Mouse (Mus musculus) left cerebral cortex, adult 9 months (tissue): ENCODE results near the gene Ddx10.
A peak's percentile ranks its signal among the peaks of the same experiment; 100 is the strongest.

ENCODE experiments used
- DNase-seq, 2 experiments: peaks; one replicate each; pipeline ENCODE4 v3.0.0; 2022; ENCODE audit warnings: low spot score in 2 of 2

Gene Ddx10

DNA sequence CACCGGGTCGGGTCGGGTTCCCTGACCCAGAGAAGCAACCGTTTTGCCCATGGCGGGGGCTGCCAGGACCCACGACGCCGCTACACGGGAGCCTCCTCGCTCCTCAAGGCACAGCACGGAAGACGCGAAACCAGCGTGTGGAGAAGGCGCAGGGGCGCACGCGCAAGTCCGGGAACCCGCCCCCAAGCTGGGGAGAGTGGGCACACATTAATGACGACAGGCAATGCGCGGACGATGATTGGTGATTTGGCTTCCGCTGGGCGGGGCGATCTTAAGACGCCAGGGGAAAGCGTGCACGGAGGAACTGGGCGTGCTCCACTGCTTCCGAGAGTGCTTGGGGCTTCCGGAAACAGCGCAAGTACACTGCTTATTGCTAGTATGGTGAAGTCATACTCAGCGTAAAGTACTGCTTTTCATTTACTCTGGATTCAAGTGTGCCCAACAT, at the start of gene Ddx10:
TSS of gene Ddx10 (minus strand) at position 101 of the 445 bp plus-strand sequence.
- DNase-seq: peak; percentile 95 to 99

DNA sequence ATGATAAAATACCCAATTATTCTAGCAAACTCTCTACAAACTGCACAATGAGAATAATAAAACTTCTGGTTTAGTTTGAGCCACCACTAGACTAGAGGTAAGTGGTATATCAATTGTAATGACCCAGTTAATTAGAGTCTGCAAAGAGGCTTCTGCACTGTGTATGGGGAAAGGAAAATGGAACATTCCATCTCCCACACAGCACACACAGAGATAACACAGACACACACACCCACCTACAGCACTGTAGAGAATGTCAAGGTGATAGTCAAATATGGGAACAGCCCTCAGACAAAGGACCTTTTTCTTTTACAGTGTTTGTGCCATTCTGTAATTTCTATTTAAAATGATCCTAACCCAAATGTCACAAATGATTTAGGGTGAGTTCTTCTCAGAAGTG, 45.0 kb upstream of the Ddx10 start:
- peak in 1 of 2 experiments; percentile 15 for DNase-seq

DNA sequence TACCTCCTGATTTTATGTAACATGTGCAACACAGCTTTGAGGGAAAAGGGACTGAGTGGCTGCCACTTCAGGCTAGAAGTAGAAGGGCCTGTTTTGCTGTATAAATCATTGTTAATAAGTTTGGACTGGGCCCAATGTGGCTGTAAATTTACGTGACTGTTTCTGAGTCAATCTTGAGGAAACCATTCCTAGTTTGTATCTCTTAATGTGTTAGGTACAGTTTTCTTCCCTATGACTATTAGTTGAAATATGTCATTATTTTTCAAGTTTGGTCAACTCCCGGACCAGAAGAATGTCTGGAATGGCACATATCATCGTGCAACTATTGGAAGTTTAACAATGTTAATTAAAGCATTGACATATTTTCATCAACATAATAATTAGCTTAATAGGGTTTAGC, 42.2 kb upstream of the Ddx10 start:
- no peak for DNase-seq

DNA sequence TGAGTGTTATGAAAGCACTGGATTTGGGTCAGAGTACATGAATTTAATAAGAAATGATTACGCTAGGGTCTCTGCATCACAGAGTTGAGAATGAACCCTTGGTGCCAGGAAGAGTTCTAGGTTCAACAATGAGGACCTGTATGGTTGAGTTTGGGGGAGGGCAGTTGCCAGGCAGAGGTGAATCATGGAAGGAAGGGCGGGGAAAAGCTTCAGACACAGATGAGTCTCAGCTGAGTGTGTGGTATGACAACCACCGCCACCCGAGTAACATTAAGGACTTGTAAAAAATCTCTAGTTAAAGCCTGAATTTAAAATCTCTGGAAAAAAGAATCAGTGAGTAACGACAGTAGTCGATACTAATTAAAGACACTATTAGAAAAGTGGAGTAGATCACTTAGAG, 38.9 kb upstream of the Ddx10 start:
- DNase-seq: no peak

DNA sequence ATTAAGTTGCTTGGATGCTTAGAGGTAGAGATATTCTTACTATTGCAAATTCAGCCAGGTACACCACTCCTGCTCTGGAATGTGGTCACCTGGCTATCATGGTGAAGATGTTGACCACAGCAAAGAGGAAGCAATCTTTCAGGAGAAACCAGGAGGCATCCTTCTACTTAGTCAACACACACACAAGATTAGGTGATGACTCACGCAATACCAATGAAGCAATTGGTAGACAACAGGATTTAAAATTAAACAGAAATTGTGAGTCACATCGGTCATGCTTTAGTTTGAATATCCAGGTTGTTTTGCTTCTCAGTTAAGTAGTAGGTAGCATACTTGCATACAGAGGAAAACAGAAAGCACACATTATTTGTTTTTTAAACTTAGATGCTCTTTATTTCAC, 31.1 kb upstream of the Ddx10 start:
- no peak for DNase-seq

DNA sequence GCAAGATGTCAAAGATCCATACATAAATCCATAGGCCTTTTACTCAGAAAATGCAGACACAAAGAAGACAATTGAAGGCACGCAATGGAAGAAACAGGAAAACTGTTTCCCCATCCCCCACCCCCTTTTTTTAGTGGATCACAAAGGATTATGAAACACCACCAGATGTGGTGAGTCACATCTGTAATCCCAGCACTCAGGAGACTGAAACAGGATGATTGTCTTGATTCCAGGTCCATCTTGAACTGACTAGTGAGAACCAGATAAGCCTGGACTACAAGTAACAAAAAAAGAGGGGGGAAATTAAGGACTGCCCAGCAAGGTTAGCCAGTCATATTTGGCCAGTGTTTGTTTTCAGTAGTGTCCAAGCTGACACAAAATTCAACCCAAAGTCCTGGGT, 28.5 kb upstream of the Ddx10 start:
- no peak for DNase-seq

DNA sequence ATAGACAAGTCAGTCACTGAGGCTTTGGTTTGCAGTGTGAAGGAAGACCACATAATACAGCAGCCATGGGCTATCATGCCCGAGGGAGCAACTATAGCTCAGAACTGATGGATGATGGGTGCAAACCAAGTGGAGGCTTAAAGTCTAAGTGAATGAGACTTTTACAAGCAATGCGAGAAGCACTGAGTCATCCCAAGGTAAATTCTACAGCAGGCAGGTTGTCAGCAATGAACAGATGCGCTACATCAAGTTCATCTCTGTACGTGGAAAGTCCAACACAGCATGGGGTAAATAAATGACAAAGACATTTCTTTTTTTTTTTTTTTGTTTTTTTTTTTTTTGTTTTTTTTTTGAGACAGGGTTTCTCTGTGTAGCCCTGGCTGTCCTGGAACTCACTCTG, 24.9 kb upstream of the Ddx10 start:
- DNase-seq: no peak

DNA sequence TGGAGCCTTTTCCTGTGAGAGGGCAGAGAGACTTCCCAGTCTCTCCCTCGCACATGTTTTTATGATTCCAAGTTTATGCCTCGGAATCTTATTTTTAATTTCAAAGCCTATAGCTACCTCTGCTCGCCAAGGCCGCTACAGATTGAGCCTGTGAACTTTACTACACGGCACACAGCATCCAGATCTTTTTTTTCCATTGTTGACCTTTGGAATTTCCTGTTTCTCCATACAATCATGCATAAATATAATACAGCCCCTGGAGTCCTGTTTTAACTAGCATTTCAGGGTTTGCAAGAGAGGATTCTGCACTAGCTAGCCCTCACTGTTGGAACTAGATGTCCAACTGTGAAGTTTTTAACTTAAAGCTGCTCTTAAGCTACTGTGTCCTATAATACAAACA, 24.4 kb upstream of the Ddx10 start:
- DNase-seq: no peak

DNA sequence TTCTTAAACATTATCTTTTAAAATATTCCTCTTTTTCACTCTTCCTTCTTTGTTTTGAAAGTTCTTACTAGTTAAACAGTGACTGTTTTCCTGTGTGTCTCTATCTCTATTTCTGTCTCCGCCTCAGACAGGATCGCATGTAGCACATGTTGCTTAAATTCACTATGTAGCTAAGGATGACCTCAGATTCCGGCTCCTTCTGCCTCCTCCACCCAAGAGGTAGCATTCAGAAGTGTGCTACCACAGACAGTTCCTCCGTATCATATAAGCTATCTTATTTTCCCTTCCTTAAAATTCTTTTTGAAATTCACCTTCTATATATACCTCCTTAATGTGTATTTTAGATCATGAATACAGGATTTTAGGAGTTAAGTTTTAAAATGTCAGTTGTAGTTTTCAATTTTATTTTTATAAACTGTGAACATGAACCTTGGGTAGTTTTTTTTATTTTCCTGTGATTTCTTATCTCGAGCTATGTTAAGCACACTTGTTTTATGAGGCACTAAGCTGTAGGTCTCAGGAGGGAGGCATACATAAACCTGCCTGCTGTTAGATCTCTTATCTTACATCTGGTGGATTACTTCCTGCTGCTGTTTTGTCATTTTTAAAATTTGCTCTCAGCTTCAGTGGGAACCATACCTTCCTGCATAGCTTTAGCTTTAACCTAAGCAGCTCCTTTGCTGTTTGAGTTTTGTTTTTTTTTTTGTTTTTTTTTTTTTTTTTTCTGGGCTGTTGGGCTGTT, 23.6 kb upstream of the Ddx10 start:
- no peak for DNase-seq

DNA sequence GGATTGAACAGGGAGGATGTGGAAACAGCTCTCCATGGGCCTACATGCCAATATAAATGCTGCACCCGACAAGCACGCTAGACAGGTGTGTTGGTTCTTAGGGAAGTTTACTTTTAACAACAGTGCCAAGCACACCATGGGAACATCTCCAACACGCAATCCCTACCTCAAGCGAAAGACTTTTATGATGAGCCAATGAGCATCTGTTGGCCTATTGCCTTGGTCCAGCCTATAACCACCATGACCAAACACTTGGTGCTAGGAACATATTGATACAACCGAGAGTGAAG, 21.6 kb upstream of the Ddx10 start:
- no peak for DNase-seq

DNA sequence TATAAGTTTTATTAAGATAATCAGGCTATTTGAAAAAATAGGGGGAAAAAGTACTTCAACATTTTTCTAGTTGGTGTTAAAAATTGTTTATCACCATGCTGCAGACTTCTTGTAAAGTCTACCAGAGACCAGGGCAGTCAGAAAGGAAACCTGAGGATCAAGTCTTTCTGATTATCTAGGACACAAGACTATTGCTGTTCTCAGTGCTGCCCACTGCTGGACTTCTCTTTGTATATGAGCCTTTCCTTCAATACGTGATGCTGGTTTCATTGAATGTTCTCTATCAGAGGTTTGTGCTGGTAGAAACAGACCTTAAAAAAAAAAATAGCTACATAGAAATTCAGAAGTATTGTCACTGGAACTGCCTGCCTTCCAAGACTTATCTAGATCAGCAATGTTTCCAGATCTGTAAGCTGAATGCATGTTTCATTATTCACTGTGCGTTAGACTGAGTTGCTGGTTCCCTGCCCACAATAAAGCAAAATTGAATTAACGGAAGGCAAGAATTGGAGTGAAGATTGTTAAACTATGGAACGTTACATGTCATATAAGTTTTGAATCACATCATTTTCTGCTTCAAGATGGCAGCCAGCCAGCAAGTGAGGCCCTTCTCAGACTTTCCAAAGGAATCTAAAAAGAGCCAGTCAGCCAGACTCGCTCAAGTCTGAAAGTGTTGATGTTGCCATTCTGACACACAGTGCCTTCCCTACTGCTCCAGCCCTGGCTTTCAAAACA, 21.0 kb upstream of the Ddx10 start:
- no peak for DNase-seq

DNA sequence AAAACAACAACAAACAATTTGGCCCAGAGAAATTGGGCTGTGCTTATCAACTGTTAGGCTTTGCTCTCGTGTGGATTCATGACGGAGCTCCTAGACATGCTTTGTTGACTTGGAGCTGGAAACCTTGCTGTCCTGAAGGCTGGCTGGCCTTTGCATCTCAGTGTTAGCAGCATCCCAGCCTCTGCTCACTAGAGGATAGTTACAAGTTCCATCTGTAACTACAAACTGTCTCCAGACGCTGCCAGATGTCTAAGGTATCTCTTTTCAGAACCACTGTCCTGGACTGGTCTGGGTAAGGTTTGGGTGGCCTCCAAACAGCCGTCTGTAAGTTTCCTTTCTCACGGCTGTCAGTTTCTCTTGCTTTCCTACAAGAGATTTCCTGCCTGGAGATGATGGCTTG, 20.2 kb upstream of the Ddx10 start:
- no peak for DNase-seq

DNA sequence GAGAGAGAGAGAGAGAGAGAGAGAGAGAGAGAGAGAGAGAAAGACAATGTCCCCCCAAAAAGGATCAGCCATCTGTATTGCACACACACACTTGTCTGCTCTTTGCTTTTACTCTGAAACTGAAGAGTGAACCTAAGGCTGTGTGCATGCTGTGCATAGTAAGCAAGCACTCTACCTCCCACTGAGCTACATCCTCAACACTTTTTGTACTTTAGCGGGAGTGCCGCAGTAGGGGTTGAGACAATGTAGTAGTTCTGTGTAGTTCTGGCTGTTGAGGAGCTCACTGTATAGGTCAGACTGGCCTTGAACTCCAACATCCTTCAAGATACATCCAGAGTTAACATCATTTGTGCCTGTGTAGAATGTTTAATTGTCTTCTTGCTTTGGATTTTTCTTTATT, 17.7 kb upstream of the Ddx10 start:
- no peak for DNase-seq

DNA sequence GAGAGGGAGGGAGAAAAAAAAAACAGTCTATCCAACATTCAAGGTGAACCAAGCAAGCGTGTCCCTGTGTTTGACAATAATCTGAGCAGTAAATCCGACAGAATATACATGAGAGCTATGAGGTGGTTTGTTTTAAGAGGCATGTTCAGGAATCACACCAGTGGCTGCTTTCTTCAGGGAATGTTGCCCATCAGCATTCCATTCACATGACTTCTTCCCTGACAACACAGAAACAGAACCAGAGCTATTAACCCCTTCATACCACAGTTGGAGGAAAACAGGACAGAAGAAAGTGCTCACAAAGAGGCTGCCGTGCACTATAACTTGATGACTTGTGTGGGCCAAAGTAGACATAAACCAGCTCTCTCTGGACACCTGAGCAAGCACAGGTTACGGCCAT, 16.5 kb upstream of the Ddx10 start:
- DNase-seq: no peak

DNA sequence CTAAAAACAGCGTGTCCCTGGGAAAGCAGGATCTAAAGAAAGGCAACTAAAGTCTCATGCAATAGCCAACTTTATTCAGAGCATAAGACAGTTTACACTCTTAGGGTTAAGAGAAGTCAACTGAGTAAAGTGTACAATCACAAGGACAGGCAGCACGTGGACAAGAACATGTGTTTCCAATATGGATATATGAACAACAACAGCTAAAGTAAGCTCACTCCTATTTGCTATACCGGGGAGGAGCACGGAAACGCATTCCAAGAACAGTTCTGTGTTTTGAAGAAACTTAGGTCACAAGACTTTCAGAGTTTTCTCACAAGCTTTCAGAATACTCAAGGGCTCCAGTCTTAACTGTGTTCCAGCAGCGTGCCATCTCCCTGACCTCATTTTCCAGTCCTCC, 10.3 kb upstream of the Ddx10 start:
- no peak for DNase-seq

DNA sequence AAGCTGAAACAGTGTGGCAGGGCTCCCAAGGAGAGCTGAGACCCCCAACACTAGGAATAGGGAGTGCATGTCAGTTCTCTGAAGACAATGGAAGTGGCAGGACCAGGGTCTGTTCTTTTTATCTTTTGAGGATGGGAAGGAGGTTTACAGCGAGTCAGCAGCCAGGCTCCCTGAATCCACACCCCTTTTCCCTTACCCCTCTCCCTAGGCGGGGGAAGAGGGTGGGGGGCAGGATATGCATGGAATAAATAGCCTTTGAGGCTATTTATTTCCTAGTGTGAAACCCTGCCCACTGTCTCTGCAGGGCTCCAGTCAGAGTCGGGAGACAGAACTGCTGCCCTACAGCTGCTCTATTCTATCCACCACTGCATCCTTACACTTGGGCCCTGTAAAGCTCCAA, 9.9 kb upstream of the Ddx10 start:
- peak in 1 of 2 experiments; percentile 19 for DNase-seq

DNA sequence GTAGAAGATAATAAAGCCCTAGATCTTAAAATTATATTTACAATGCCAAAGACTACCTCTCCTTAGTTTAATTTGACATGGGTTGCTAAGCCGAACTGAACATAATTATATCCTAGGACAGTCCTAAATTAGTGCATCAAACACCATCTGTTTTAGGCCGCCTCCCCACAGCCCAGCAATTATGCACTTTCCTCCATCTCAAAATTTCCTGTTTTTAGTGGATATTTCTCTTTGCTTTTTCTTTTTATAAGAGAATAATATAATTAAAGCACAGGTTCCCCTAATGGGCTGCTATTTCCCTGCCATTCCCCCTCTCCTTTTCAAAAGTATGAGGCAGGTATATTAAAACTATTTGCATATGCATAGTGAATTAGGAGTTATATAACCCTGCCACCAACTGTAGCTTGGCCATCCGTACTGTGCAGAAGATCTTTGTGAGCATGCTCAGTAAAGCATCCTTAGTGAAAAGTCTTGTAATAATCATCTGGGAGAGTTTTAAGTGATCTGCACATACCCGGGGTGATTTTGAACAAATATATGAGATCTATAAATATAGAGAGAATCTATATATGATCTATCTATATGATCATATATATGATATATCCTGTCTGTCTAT, 8.9 kb upstream of the Ddx10 start:
- peak in 1 of 2 experiments; percentile 56 for DNase-seq

DNA sequence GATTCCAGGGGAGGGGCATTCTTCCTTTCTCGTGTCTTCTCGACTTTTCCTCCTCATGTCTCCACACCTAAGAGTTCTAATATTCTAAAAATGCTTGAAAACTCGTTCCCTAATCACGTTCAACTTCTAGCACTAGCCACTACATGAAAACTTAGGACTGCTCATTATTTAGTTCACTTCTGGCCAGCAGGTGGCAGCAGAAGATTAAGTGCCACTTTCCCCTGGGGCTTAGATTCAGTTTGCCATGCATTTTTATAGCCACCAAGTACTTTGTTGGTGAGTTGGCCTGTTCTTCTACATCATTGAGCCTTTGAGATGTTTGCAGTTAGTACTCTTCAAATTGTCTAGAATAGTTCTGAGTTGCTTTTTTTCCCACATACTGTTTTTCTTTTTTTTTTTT, 6.5 kb upstream of the Ddx10 start:
- peak in 1 of 2 experiments; percentile 84 for DNase-seq

DNA sequence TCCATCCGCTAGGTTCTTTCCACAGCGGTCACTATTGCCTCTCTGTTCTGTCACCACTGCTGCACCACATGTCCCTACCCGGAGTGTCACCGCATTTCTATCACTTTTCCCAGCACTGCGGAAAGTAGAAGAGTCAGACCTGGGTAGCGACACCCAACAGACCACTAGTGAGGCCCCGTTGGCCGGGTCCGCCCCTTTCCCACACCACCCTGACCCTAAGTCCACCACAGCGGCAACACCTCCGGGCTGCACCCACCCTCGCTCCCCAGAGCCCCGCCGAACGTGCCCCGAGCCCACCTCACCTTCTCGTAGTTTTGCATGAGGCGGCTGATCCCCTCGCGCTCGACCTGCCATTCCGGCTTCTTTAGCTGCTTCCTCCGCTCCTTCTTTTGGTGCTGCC, 337 bp downstream of the Ddx10 start:
- no peak for DNase-seq

DNA sequence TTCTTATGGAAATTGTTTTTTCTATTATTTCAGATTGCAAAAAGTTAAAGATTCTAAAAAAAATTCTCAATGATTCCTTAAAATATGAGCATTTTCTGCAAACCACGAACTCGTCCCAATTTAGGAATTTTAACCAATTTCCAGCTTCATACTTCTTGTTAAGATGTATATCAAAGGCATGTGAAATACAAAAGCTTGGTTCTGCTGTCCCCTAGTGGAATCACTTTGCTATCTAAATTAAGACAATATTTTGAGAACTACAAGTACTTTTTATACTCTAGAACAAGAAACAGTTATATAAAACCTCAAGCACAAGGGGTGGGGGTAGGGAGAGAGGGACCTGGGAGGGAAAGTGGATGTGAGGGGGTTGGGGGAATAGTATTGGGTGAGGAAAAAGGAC, 29.7 kb downstream of the Ddx10 start:
- peak; percentile 39 to 54 for DNase-seq

DNA sequence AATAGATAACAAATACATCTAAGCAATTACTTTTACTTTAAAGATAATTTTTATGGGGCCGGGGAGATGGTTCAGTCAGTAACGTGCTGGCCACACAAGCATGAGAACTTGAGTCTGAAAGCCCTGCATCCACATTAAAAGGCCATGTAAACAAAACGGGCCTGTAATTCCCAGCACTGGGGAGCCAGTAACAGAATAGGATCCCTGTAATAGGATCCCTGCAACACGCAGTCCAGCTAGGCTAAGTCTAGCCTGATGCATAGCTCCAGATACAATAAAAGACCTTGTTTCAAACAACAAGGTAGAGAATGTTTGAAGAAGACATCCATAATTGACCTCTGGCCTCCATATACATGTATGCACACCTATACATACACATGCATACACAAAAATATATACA, 39.6 kb downstream of the Ddx10 start:
- no peak for DNase-seq

DNA sequence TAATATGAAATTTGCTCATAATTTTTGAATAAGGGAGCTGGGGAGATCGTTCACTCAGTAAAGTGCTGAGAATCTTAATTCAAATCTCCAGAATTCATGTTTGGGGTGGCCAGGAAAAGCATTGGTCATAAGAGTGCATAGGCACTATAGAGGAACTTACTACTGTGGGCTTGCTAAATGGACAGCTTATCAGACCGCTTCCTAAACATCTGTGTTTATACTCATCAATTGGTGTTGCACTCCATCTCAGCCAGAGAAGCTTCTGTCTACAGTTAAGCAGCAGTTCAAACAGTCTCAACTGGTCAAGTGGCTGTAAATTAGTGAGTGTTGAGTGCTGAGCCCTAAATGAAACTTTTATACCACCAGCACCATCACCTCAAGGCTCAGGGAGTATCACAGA, 73.3 kb downstream of the Ddx10 start:
- no peak for DNase-seq

DNA sequence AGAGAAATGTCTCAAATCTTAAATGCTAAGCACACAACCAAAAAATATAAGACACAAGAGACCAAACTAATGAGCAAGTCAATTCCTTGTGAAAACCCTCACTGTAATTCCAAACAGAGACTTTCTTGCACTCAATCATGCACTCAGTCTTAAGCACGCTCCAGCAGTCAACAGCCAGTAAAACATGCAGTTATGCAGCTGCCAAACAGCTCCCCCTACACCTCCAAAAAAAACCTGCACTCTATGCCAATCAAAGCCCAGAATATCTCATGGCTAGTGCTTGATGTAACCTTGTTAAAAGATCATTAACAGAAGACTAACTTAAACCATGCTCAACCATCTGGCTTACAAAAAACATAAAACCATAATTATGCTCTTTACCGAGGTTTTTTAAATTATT, 74.6 kb downstream of the Ddx10 start:
- DNase-seq: no peak
